ENCODE assay signal across 11 mouse cellular contexts in genomic region chr1:189618970-189619740, GRCm38 (mm10).
DNase-seq lines count a peak whose midpoint lies in the region; ATAC-seq and TF ChIP-seq lines count a peak whose summit lies in the region.
"Had no signal": no experiment of that assay in that cellular context is flagged by ENCODE, and none has a peak within 500 bp of the region (broad histone marks: within the 10 kb centered on the region; RNA-seq: fewer than 3 reads in every experiment).

No protein-coding gene starts in this region.

- 30% methylated on average over 12 of the region's 13 CpGs for WGBS in intestine, embryonic 14.5 days
- WGBS in intestine, postnatal 0 days = 16% methylated on average over 13 of the region's 13 CpGs
- 26% methylated on average over 13 of the region's 13 CpGs for WGBS in embryonic facial prominence, embryonic 13.5 days
- WGBS in limb, embryonic 10.5 days = 70% methylated on average over 13 of the region's 13 CpGs
- 57% methylated on average over 13 of the region's 13 CpGs for WGBS in liver, embryonic 11.5 days

- H3K36me3 ChIP-seq in intestine, embryonic 14.5 days (ENCODE audit: control insufficient read depth, insufficient read depth, low read length) = no peaks in the 10 kb centered on the region
- no peaks in the 10 kb centered on the region for H3K36me3 ChIP-seq in intestine, postnatal 0 days (ENCODE audit: control insufficient read depth, insufficient read depth)
- no peaks in the 10 kb centered on the region for H3K36me3 ChIP-seq in embryonic facial prominence, embryonic 13.5 days
- H3K36me3 ChIP-seq in limb, embryonic 10.5 days = no peaks in the 10 kb centered on the region
- H3K36me3 ChIP-seq in liver, embryonic 11.5 days (ENCODE audit: control insufficient read depth, insufficient read depth, low read length) = no peaks in the 10 kb centered on the region
- H3K36me3 ChIP-seq: forebrain, embryonic 15.5 days; midbrain, embryonic 12.5 days; neural tube, embryonic 13.5 days had no signal

- no peaks in the 10 kb centered on the region for H3K4me1 ChIP-seq in intestine, embryonic 14.5 days (replicated peaks; ENCODE audit: control insufficient read depth, insufficient read depth, low read length)
- no peaks in the 10 kb centered on the region for H3K4me1 ChIP-seq in intestine, postnatal 0 days (replicated peaks; ENCODE audit: control insufficient read depth, insufficient read depth, low read length)
- H3K4me1 ChIP-seq in embryonic facial prominence, embryonic 13.5 days = peaks cover 8% of the 10 kb centered on the region
- H3K4me1 ChIP-seq in limb, embryonic 10.5 days = peaks cover 9% of the 10 kb centered on the region
- no peaks in the 10 kb centered on the region for H3K4me1 ChIP-seq in liver, embryonic 11.5 days (replicated peaks; ENCODE audit: control insufficient read depth, insufficient read depth, low read length)
- H3K4me1 ChIP-seq: forebrain, embryonic 15.5 days; midbrain, embryonic 12.5 days; neural tube, embryonic 13.5 days had no signal

- H3K4me3 ChIP-seq in intestine, embryonic 14.5 days (ENCODE audit: low read depth, low read length) = no peak overlapping the region
- H3K4me3 ChIP-seq in intestine, postnatal 0 days (ENCODE audit: low read depth, low read length) = no peak overlapping the region
- H3K4me3 ChIP-seq in embryonic facial prominence, embryonic 13.5 days = no peak overlapping the region
- H3K4me3 ChIP-seq in limb, embryonic 10.5 days = no peak overlapping the region
- no peak overlapping the region for H3K4me3 ChIP-seq in liver, embryonic 11.5 days (ENCODE audit: low read depth, low read length)
- H3K4me3 ChIP-seq: forebrain, embryonic 15.5 days; midbrain, embryonic 12.5 days; neural tube, embryonic 13.5 days had no signal

- no peak for TF ChIP-seq CTCF in intestine, postnatal 0 days (IDR thresholded peaks at IDR 0.05; ENCODE audit: low read depth)

- no peaks in the 10 kb centered on the region; the same call in 1 of the 2 replicates for H3K27me3 ChIP-seq in intestine, embryonic 14.5 days (replicated peaks; ENCODE audit: control insufficient read depth, insufficient read depth, low read length)
- 0 out of 2 replicates have a peak, but pooled peaks cover 4% of the 10 kb centered on the region for H3K27me3 ChIP-seq in intestine, postnatal 0 days (replicated peaks; ENCODE audit: control insufficient read depth, insufficient read depth, low read length)
- H3K27me3 ChIP-seq in embryonic facial prominence, embryonic 13.5 days = no peaks in the 10 kb centered on the region
- no peaks in the 10 kb centered on the region for H3K27me3 ChIP-seq in limb, embryonic 10.5 days (ENCODE audit: low read depth, poor library complexity, severe bottlenecking)
- H3K27me3 ChIP-seq in liver, embryonic 11.5 days (replicated peaks; ENCODE audit: control insufficient read depth, insufficient read depth, low read length) = no peaks in the 10 kb centered on the region
- H3K27me3 ChIP-seq: forebrain, embryonic 15.5 days; midbrain, embryonic 12.5 days; neural tube, embryonic 13.5 days had no signal

- no peak for ATAC-seq in intestine, embryonic 14.5 days (replicated peaks; ENCODE audit: low FRiP score, low TSS enrichment, low read depth)
- no peak for ATAC-seq in intestine, postnatal 0 days
- 0 out of 2 replicates have a peak, but pooled peaks have one; percentile 29 for ATAC-seq in embryonic facial prominence, embryonic 13.5 days (ENCODE audit: insufficient number of reproducible peaks, insufficient read depth, low FRiP score, low TSS enrichment, low read depth)
- no peak for ATAC-seq in liver, embryonic 11.5 days (replicated peaks; ENCODE audit: low FRiP score)
- ATAC-seq: activated CD4-positive, CD25-positive, alpha-beta regulatory T cell, adult 4 months; forebrain, embryonic 15.5 days had no signal

- no peaks in the 10 kb centered on the region for H3K9me3 ChIP-seq in intestine, embryonic 14.5 days (ENCODE audit: control insufficient read depth, low read length)
- H3K9me3 ChIP-seq in intestine, postnatal 0 days (ENCODE audit: control insufficient read depth) = no peaks in the 10 kb centered on the region
- no peaks in the 10 kb centered on the region for H3K9me3 ChIP-seq in embryonic facial prominence, embryonic 13.5 days
- no peaks in the 10 kb centered on the region for H3K9me3 ChIP-seq in limb, embryonic 10.5 days (replicated peaks)
- no peaks in the 10 kb centered on the region for H3K9me3 ChIP-seq in liver, embryonic 11.5 days (ENCODE audit: control insufficient read depth, low read length)
- H3K9me3 ChIP-seq: forebrain, embryonic 15.5 days; midbrain, embryonic 12.5 days; neural tube, embryonic 13.5 days had no signal

- DNase-seq in intestine, embryonic 14.5 days (ENCODE audit: low spot score) = no peak
- no peak for DNase-seq in limb, embryonic 10.5 days (ENCODE audit: low spot score)
- peak; percentile 51 to 86 for DNase-seq in lung, postnatal 4 days
- DNase-seq in retina, postnatal 1 day = no peak
- DNase-seq in liver, embryonic 11.5 days (ENCODE audit: low spot score) = no peak

- 0 out of 2 replicates have a peak overlapping the region, but pooled peaks have one; percentile 22 for H3K4me2 ChIP-seq in intestine, embryonic 14.5 days (ENCODE audit: low read length)
- no peak overlapping the region for H3K4me2 ChIP-seq in intestine, postnatal 0 days (replicated peaks; ENCODE audit: low read depth)
- H3K4me2 ChIP-seq in embryonic facial prominence, embryonic 13.5 days = peak overlapping the region; percentile 31
- no peak overlapping the region for H3K4me2 ChIP-seq in liver, embryonic 11.5 days
- H3K4me2 ChIP-seq: forebrain, embryonic 15.5 days; midbrain, embryonic 12.5 days; neural tube, embryonic 13.5 days had no signal

- H3K27ac ChIP-seq in intestine, embryonic 14.5 days (ENCODE audit: low read depth) = 0 out of 2 replicates have a peak overlapping the region, but pooled peaks have one; percentile 1
- no peak overlapping the region for H3K27ac ChIP-seq in intestine, postnatal 0 days (ENCODE audit: low read depth, low read length)
- H3K27ac ChIP-seq in embryonic facial prominence, embryonic 13.5 days = peak overlapping the region; percentile 44
- 0 out of 2 replicates have a peak overlapping the region, but pooled peaks have one; percentile 36 for H3K27ac ChIP-seq in limb, embryonic 10.5 days
- no peak overlapping the region for H3K27ac ChIP-seq in liver, embryonic 11.5 days (ENCODE audit: low read depth, low read length)
- H3K27ac ChIP-seq: forebrain, embryonic 15.5 days; midbrain, embryonic 12.5 days; neural tube, embryonic 13.5 days had no signal

- no peak overlapping the region for H3K9ac ChIP-seq in intestine, embryonic 14.5 days (ENCODE audit: low read length)
- H3K9ac ChIP-seq in intestine, postnatal 0 days (ENCODE audit: low read depth, low read length) = no peak overlapping the region
- H3K9ac ChIP-seq in embryonic facial prominence, embryonic 13.5 days = no peak overlapping the region
- no peak overlapping the region for H3K9ac ChIP-seq in liver, embryonic 11.5 days (ENCODE audit: low read depth, low read length)
- H3K9ac ChIP-seq: forebrain, embryonic 15.5 days; midbrain, embryonic 12.5 days; neural tube, embryonic 13.5 days had no signal

Comparison
In these comparisons a context has a peak if more than half of its experiments do, and no peak if none do; other contexts are left out.
1. H3K27ac ChIP-seq: peak in intestine, embryonic 14.5 days (single experiment), embryonic facial prominence, embryonic 13.5 days (single experiment) and limb, embryonic 10.5 days (single experiment); none in intestine, postnatal 0 days (single experiment) and liver, embryonic 11.5 days (single experiment).
2. H3K4me2 ChIP-seq: peak in intestine, embryonic 14.5 days (single experiment) and embryonic facial prominence, embryonic 13.5 days (single experiment); none in intestine, postnatal 0 days (single experiment) and liver, embryonic 11.5 days (single experiment).
3. DNase-seq: peak in lung, postnatal 4 days (2 of 2); none in intestine, embryonic 14.5 days (single experiment), limb, embryonic 10.5 days (single experiment), retina, postnatal 1 day (single experiment) and liver, embryonic 11.5 days (single experiment).